Mouse (Mus musculus): Measurements from ENCODE around the gene Ranbp6.

Ranbp6 gene

DNA sequence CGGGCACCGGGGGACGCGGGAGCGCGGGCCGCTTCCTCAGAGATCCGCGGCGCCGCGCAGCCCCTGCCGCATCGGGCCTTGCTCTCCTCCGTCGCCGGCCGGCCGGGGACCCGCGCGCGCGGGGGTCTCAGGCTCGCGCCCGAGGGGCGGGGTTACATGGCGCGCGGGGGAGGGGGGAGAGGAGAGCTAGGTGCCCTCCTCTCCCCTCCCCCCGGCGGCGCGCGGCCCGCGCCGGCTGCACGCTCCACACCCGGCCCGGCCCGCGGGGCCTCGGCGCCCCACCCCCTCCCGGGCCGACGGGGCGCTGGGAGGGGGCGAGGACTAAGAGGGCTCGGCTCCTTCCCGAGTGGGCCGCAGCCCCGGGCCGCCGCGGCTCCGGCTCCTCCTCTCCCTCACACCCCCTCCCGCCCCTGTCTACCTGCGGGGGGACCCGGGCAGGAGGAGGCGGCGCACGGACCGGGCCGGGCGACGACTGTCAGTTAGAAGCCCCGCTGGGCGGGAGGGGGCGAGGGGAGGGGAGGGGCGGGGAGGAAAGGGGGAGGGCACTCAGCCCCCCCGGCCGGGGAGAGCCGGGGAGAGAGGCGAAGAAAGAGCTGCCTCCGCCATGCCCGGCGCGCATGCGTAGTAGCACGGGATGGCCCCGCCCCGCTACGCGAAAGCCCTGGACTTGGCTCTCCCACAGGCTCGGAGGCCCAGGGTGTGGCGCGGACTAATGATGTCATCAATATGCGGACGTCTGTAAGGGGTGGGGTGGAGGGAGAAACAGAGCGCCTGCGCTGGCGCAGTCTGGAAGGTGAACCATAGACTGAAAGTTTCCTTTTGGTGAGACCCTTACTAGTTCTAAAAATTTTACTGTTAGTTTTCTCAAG lies 6.6 kb downstream of the Ranbp6 start, which contains the start of gene 9930021J03Rik:
9930021J03Rik (minus strand) TSS at position 73 of the 869 bp plus-strand sequence.
- DNase-seq (ENCODE audit: low read depth): peak; percentile 98

DNA sequence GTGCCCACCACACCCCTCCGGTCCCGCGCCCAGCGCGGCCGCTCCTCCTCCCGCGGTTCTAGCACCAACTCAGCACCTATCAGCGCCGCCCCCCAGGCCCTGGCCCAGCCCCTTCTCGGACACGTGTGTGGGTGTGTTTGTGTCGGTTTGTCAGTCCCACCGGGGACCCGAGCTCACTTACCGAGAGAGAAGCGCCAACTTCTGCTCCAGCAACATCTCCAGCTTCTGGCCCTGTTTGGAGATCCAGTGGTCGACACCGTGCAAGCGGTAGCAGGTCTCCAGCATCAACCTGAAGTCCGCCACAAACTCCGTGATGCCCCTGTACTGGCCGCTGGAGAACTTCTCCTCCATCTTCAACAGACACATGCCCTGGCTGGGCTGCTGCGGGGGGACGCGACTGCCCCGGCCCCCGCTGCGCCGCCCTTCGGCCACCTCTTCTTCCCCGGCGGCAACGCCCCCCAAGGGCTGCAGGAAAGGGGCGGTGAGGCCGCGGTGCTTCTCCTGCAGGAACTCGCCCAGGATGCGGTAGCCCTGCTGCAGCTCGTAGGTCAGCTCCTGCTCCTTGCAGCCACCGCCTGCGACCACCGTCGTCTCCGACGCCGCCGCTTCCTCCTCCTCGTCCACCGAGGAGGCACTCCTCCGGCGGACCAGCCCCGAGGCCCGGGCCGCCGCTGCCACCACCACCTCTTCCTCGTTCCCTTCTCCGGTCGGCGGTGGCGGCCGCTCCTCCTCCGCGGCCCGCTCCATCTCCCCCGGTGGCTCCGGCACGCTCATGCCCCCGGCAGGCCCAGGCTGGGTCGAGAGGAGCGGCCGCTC lies 7.5 kb downstream of the Ranbp6 start:
- peak; percentile 79 for DNase-seq (ENCODE audit: low read depth)

GRCm38 (mm10) chr19:29803946-29804345 lies 8.8 kb downstream of the Ranbp6 start:
- no peak for DNase-seq (ENCODE audit: low read depth)

GRCm38 (mm10) chr19:29797371-29797770 lies 15.4 kb downstream of the Ranbp6 start:
- no peak for DNase-seq (ENCODE audit: low read depth)

- DNase-seq (ENCODE audit: low read depth): no peak
Measured at GRCm38 (mm10) chr19:29787997-29788396, 24.8 kb downstream of the Ranbp6 start.

DNA sequence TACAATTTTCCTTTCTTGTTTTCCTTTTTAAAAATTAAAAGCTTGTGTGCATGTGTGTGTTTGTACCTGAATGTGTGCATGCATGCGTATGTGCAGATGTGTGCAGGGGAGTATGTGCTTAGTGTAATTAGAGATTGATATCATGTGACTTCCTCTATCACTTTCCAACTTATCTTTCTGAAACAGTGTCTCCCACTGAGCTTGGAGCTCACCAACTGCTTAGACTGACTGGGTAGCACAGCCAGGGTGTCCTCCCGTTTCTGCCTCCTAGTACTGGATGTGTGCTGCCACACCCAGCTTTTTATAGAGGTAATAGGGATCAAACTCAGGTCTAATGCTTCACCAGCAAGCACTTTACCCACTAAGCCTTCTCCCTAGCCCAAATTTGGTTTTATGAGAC lies 29.9 kb downstream of the Ranbp6 start:
- DNase-seq (ENCODE audit: low read depth): no peak
